Comparison of ENCODE assay signal across 28 mouse cellular contexts in the genomic region with DNA sequence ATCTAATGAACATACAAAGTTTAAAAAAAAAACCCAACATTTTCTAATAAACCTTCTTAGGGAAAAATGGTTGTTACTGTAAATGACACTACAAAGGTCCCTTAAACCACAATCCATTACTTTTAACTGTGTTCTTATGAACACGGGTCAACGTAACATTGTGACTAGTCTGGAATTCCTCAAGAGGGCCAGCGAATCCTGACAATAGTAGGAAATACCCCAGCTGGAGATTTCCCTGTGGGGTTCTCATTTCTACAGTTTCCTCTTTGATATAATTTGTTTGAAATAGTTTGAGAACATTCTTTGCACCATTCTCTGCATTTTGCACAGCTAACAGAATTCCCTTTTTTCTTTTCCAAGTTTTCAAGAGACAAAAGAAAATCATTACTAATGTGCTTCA.
DNase-seq lines count a peak whose midpoint lies in the region; ATAC-seq and TF ChIP-seq lines count a peak whose summit lies in the region.
"Had no signal": no experiment of that assay in that cellular context is flagged by ENCODE, and none has a peak within 500 bp of the region (broad histone marks: within the 10 kb centered on the region; RNA-seq: fewer than 3 reads in every experiment).

No protein-coding gene starts in this region.

- peak overlapping the region; percentile 48; the same call in 1 of the 2 replicates for H3K27ac ChIP-seq in heart, embryonic 13.5 days (replicated peaks)
- no peak overlapping the region for H3K27ac ChIP-seq in heart, embryonic 10.5 days
- H3K27ac ChIP-seq in stomach, embryonic 14.5 days (ENCODE audit: low read length) = peak overlapping the region; percentile 74; the same call in 1 of the 2 replicates
- H3K27ac ChIP-seq in stomach, postnatal 0 days (replicated peaks) = no peak overlapping the region
- no peak overlapping the region for H3K27ac ChIP-seq in hindbrain, embryonic 13.5 days
- H3K27ac ChIP-seq: embryonic facial prominence, embryonic 12.5 days; hindbrain, embryonic 15.5 days; layer of hippocampus, adult 2 months; left cerebral cortex, adult 2 months; limb, embryonic 12.5 days; liver, embryonic 15.5 days; lung, embryonic 15.5 days had no signal

- no peak overlapping the region for H3K4me2 ChIP-seq in heart, embryonic 13.5 days
- no peak overlapping the region for H3K4me2 ChIP-seq in stomach, embryonic 14.5 days (replicated peaks; ENCODE audit: low read depth, low read length)
- H3K4me2 ChIP-seq in stomach, postnatal 0 days (replicated peaks; ENCODE audit: low read depth) = no peak overlapping the region
- no peak overlapping the region for H3K4me2 ChIP-seq in hindbrain, embryonic 13.5 days
- H3K4me2 ChIP-seq: embryonic facial prominence, embryonic 12.5 days; hindbrain, embryonic 15.5 days; limb, embryonic 12.5 days; liver, embryonic 15.5 days; lung, embryonic 15.5 days; midbrain, embryonic 11.5 days had no signal

- H3K9me3 ChIP-seq in heart, embryonic 13.5 days = no peaks in the 10 kb centered on the region
- no peaks in the 10 kb centered on the region for H3K9me3 ChIP-seq in heart, embryonic 10.5 days
- no peaks in the 10 kb centered on the region for H3K9me3 ChIP-seq in stomach, embryonic 14.5 days (ENCODE audit: control insufficient read depth, low read depth, low read length)
- no peaks in the 10 kb centered on the region for H3K9me3 ChIP-seq in stomach, postnatal 0 days (ENCODE audit: control insufficient read depth, low read length)
- H3K9me3 ChIP-seq in hindbrain, embryonic 13.5 days = no peaks in the 10 kb centered on the region
- H3K9me3 ChIP-seq: embryonic facial prominence, embryonic 12.5 days; hindbrain, embryonic 15.5 days; limb, embryonic 12.5 days; liver, embryonic 15.5 days; lung, embryonic 15.5 days had no signal

- no peaks in the 10 kb centered on the region for H3K4me1 ChIP-seq in heart, embryonic 13.5 days
- no peaks in the 10 kb centered on the region for H3K4me1 ChIP-seq in heart, embryonic 10.5 days
- H3K4me1 ChIP-seq in stomach, embryonic 14.5 days (ENCODE audit: control insufficient read depth, insufficient read depth, low read length) = peaks cover 4% of the 10 kb centered on the region; the same call in 1 of the 2 replicates
- no peaks in the 10 kb centered on the region for H3K4me1 ChIP-seq in stomach, postnatal 0 days (replicated peaks; ENCODE audit: control insufficient read depth, insufficient read depth)
- no peaks in the 10 kb centered on the region for H3K4me1 ChIP-seq in hindbrain, embryonic 13.5 days (replicated peaks)
- H3K4me1 ChIP-seq: embryonic facial prominence, embryonic 12.5 days; hindbrain, embryonic 15.5 days; limb, embryonic 12.5 days; liver, embryonic 15.5 days; lung, embryonic 15.5 days had no signal

- DNase-seq in heart, embryonic 10.5 days (ENCODE audit: low spot score) = no peak
- DNase-seq in kidney, adult 9 months = peak; percentile 15
- DNase-seq in kidney, postnatal 25 days = no peak
- no peak for DNase-seq in stomach, postnatal 0 days (ENCODE audit: low spot score)
- DNase-seq: adrenal gland, postnatal 25 days; cerebellum, adult 11-12 months; cerebellum, adult 9-11 months; embryo, embryonic 11 days; gastrocnemius, postnatal 14 days; kidney, postnatal 10 days; lung, postnatal 36 days; spleen, adult 18-20 months; thymus, postnatal 4 days had no signal

- no peak for ATAC-seq in heart, embryonic 13.5 days (ENCODE audit: extremely low read depth, insufficient number of reproducible peaks, low FRiP score, low TSS enrichment)
- ATAC-seq in stomach, embryonic 14.5 days (ENCODE audit: insufficient number of reproducible peaks, insufficient read depth, low FRiP score, low read depth) = no peak
- no peak for ATAC-seq in stomach, postnatal 0 days (ENCODE audit: low FRiP score, low TSS enrichment)
- no peak for ATAC-seq in hindbrain, embryonic 13.5 days (ENCODE audit: low FRiP score)
- ATAC-seq: CD4-positive, CD25-positive, alpha-beta regulatory T cell, adult 4 months; forebrain, embryonic 14.5 days; inflammation-experienced regulatory T-cells, adult 6 months; midbrain, embryonic 16.5 days had no signal

- TF ChIP-seq EP300 in stomach, postnatal 0 days (optimal IDR thresholded peaks at IDR 0.05) = no peak

- no peaks in the 10 kb centered on the region for H3K36me3 ChIP-seq in heart, embryonic 13.5 days
- no peaks in the 10 kb centered on the region for H3K36me3 ChIP-seq in heart, embryonic 10.5 days
- no peaks in the 10 kb centered on the region for H3K36me3 ChIP-seq in stomach, embryonic 14.5 days (ENCODE audit: control insufficient read depth, insufficient read depth, low read length)
- H3K36me3 ChIP-seq in stomach, postnatal 0 days (ENCODE audit: control insufficient read depth, insufficient read depth, low read length) = no peaks in the 10 kb centered on the region
- H3K36me3 ChIP-seq in hindbrain, embryonic 13.5 days = no peaks in the 10 kb centered on the region
- H3K36me3 ChIP-seq: embryonic facial prominence, embryonic 12.5 days; hindbrain, embryonic 15.5 days; limb, embryonic 12.5 days; liver, embryonic 15.5 days; lung, embryonic 15.5 days had no signal

- TF ChIP-seq CTCF in stomach, postnatal 0 days (IDR thresholded peaks at IDR 0.05; ENCODE audit: low read depth) = no peak

- H3K27me3 ChIP-seq in heart, embryonic 13.5 days (replicated peaks) = no peaks in the 10 kb centered on the region
- H3K27me3 ChIP-seq in heart, embryonic 10.5 days (ENCODE audit: insufficient read depth, poor library complexity, severe bottlenecking) = no peaks in the 10 kb centered on the region
- no peaks in the 10 kb centered on the region for H3K27me3 ChIP-seq in stomach, embryonic 14.5 days (ENCODE audit: control insufficient read depth, insufficient read depth, low read length)
- H3K27me3 ChIP-seq in stomach, postnatal 0 days (ENCODE audit: control insufficient read depth, insufficient read depth, low read length) = no peaks in the 10 kb centered on the region
- H3K27me3 ChIP-seq in hindbrain, embryonic 13.5 days = no peaks in the 10 kb centered on the region
- H3K27me3 ChIP-seq: embryonic facial prominence, embryonic 12.5 days; hindbrain, embryonic 15.5 days; limb, embryonic 12.5 days; liver, embryonic 15.5 days; lung, embryonic 15.5 days had no signal

- WGBS in heart, embryonic 13.5 days = 35% methylated on average over 3 of the region's 3 CpGs
- WGBS in heart, embryonic 10.5 days = 49% methylated on average over 3 of the region's 3 CpGs
- 14% methylated on average over 3 of the region's 3 CpGs for WGBS in stomach, embryonic 14.5 days
- 31% methylated on average over 3 of the region's 3 CpGs for WGBS in stomach, postnatal 0 days
- WGBS in hindbrain, embryonic 13.5 days = 65% methylated on average over 3 of the region's 3 CpGs

- H3K4me3 ChIP-seq in heart, embryonic 13.5 days = no peak overlapping the region
- H3K4me3 ChIP-seq in heart, embryonic 10.5 days = no peak overlapping the region
- no peak overlapping the region for H3K4me3 ChIP-seq in stomach, embryonic 14.5 days (ENCODE audit: low read depth, low read length)
- no peak overlapping the region for H3K4me3 ChIP-seq in stomach, postnatal 0 days (ENCODE audit: low read depth, low read length)
- H3K4me3 ChIP-seq in hindbrain, embryonic 13.5 days = no peak overlapping the region
- H3K4me3 ChIP-seq: embryonic facial prominence, embryonic 12.5 days; hindbrain, embryonic 15.5 days; layer of hippocampus, adult 2 months; left cerebral cortex, adult 2 months; limb, embryonic 12.5 days; liver, embryonic 15.5 days; lung, embryonic 15.5 days had no signal

- H3K9ac ChIP-seq in heart, embryonic 13.5 days = no peak overlapping the region
- no peak overlapping the region for H3K9ac ChIP-seq in stomach, embryonic 14.5 days (replicated peaks; ENCODE audit: low read depth, low read length)
- H3K9ac ChIP-seq in stomach, postnatal 0 days (ENCODE audit: low read length) = no peak overlapping the region
- H3K9ac ChIP-seq in hindbrain, embryonic 13.5 days = no peak overlapping the region
- H3K9ac ChIP-seq: embryonic facial prominence, embryonic 12.5 days; hindbrain, embryonic 15.5 days; limb, embryonic 12.5 days; liver, embryonic 15.5 days; lung, embryonic 15.5 days had no signal

Comparison
In these comparisons a context has a peak if more than half of its experiments do, and no peak if none do; other contexts are left out.
1. H3K27ac ChIP-seq: peak in heart, embryonic 13.5 days (single experiment) and stomach, embryonic 14.5 days (single experiment); none in heart, embryonic 10.5 days (single experiment), stomach, postnatal 0 days (single experiment) and hindbrain, embryonic 13.5 days (single experiment).